Mouse (Mus musculus): ENCODE measurements around the gene Setd6. TPM values are rescaled to one million over a fixed set of nuclear protein-coding genes. Genes with fewer than 3 reads are reported as not detected.
A peak's percentile ranks its signal among the peaks of the same experiment; 100 is the strongest.

Gene Setd6
- polyA plus RNA-seq, 1 experiment: 26.7 TPM

- Histone ChIP-seq H3K4me1 (ENCODE audit: control insufficient read depth, insufficient read depth, low read length) (peaks cover 22% of the 10 kb centered on the region), H3K27ac (ENCODE audit: insufficient read depth, low read length) (no peak overlapping the region), H3K27me3 (ENCODE audit: control insufficient read depth, insufficient read depth, low read length) (no peaks in the 10 kb centered on the region), H3K4me3 (replicated peaks; ENCODE audit: insufficient read depth, low read depth, low read length) (peak overlapping the region; percentile 24)
- DNase-seq: peak; percentile 41 to 50
- TF ChIP-seq POLR2A (IDR thresholded peaks at IDR 0.05; ENCODE audit: borderline replicate concordance, insufficient read depth, low read length) (no peak), CTCF (IDR thresholded peaks at IDR 0.05; ENCODE audit: borderline replicate concordance, insufficient read depth, low read depth, low read length) (no peak)
- WGBS: 71% methylated on average over 4 of the region's 4 CpGs
These were observed 13.9 kb upstream of the Setd6 start for GRCm38 (mm10) chr8:95701809-95702208.

DNA sequence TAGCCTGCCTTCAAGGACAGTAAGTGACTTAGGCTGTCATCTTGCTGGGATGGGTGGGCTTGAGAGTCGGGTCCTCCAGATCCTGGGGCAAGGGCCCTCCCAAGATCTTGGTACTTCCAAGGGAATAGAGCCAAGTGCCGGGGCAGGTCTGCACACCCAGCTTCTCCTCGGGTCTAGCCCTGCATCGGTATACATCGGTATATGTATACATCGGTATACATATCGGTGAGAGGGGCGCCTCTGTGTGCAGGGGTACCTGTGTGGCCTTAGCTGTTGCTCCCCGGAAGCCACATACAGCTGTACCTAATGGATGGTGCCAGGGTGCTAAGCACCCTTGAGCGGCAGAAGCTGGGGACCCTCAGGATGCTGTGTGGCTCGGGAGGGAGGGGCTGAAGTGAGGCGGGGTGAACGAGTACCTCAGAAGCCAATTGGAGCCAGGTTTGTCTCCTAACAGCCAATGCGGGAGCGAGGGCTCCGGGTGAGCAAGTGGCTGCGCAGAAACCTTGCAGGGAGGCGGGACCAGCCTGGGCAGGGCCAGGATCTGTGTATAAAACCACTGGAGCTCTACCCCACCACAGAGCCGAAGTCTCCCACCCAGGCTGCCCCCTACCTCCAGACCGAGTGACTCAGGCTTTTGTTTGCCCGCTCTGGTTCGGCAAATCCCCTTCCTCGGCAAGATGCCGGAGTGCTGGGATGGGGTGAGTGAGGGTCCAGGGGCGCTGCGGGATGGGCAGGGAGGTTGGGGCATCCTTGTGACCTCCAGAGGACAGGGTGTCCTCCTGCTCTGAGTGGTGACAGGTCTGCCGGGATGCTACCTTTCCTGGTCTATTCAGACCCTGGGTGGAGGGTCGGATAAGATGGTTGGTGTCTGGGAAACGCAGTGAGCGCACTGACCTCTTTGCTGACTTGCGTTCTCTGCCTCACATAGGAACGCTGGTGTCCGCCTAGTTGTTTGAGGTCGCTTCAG lies 12.9 kb upstream of the Setd6 start:
- peak; percentile 92 to 97 for DNase-seq
- WGBS: under 1% methylated on average over 34 of the region's 34 CpGs
- Histone ChIP-seq H3K4me3 (replicated peaks; ENCODE audit: insufficient read depth, low read depth, low read length) (peak overlapping the region; percentile 98), H3K4me1 (ENCODE audit: control insufficient read depth, insufficient read depth, low read length) (peaks cover 22% of the 10 kb centered on the region), H3K27ac (ENCODE audit: insufficient read depth, low read length) (peak overlapping the region; percentile 93), H3K27me3 (ENCODE audit: control insufficient read depth, insufficient read depth, low read length) (no peaks in the 10 kb centered on the region)
- TF ChIP-seq CTCF (IDR thresholded peaks at IDR 0.05; ENCODE audit: borderline replicate concordance, insufficient read depth, low read depth, low read length): no peak
- TF ChIP-seq POLR2A (IDR thresholded peaks at IDR 0.05; ENCODE audit: borderline replicate concordance, insufficient read depth, low read length): peak; percentile 96

DNA sequence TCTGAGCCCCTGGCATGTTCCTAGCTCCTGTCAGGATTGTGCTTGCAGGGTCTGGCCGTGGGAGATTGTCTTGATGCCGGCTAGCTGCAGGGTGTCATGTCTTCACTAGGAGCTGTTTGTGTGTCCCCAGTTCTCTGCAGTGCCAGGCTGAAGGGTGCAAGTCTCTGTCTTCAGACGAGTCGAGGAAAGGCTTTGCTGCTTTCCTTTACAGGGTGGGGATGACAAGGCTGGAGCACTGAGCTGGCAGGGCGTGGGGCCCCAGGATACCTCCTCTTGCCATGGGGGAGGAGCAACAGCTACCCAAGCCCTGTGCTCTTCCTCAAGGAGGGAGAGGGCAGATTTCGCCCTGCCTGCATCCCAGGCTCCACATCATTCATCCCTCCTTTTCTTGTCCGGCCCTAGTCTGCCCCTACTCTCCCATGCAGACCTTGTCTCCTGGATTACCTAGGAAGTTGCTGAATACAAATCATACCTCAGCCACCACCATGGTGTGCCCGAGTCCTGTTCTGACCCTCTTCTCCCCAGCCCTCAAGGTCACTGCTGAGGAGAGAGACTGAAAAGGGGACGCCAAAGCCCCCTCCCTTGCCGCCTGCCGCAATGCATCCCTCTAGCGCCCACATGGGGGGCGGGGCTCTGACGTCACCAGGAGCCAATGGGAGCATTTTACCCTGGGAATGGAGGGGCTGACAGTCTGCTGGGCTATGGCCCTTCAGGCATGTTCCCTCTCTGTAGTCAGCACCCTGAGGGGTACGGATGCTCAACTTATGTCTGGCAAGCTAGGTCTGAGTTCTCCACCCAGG lies 12.0 kb upstream of the Setd6 start:
- TF ChIP-seq POLR2A (IDR thresholded peaks at IDR 0.05; ENCODE audit: borderline replicate concordance, insufficient read depth, low read length) (peak; percentile 66; the same call in 1 of the 2 replicates), CTCF (IDR thresholded peaks at IDR 0.05; ENCODE audit: borderline replicate concordance, insufficient read depth, low read depth, low read length) (no peak)
- H3K4me3 ChIP-seq (replicated peaks; ENCODE audit: insufficient read depth, low read depth, low read length): peak overlapping the region; percentile 98
- no peaks in the 10 kb centered on the region for H3K27me3 ChIP-seq (ENCODE audit: control insufficient read depth, insufficient read depth, low read length)
- H3K4me1 ChIP-seq (ENCODE audit: control insufficient read depth, insufficient read depth, low read length): peaks cover 25% of the 10 kb centered on the region
- peak overlapping the region; percentile 93 for H3K27ac ChIP-seq (ENCODE audit: insufficient read depth, low read length)
- peak; percentile 90 to 92 for DNase-seq
- 1% methylated on average over 15 of the region's 15 CpGs for WGBS

GRCm38 (mm10) chr8:95704538-95704937 lies 11.1 kb upstream of the Setd6 start:
- peak overlapping the region; percentile 93 for H3K27ac ChIP-seq (ENCODE audit: insufficient read depth, low read length)
- peaks cover 25% of the 10 kb centered on the region for H3K4me1 ChIP-seq (ENCODE audit: control insufficient read depth, insufficient read depth, low read length)
- WGBS: 38% methylated on average over 3 of the region's 3 CpGs
- peak overlapping the region; percentile 98 for H3K4me3 ChIP-seq (replicated peaks; ENCODE audit: insufficient read depth, low read depth, low read length)
- DNase-seq: peak in 1 of 2 experiments; percentile 47
- TF ChIP-seq POLR2A (IDR thresholded peaks at IDR 0.05; ENCODE audit: borderline replicate concordance, insufficient read depth, low read length) (no peak), CTCF (IDR thresholded peaks at IDR 0.05; ENCODE audit: borderline replicate concordance, insufficient read depth, low read depth, low read length) (no peak)
- no peaks in the 10 kb centered on the region for H3K27me3 ChIP-seq (ENCODE audit: control insufficient read depth, insufficient read depth, low read length)

DNA sequence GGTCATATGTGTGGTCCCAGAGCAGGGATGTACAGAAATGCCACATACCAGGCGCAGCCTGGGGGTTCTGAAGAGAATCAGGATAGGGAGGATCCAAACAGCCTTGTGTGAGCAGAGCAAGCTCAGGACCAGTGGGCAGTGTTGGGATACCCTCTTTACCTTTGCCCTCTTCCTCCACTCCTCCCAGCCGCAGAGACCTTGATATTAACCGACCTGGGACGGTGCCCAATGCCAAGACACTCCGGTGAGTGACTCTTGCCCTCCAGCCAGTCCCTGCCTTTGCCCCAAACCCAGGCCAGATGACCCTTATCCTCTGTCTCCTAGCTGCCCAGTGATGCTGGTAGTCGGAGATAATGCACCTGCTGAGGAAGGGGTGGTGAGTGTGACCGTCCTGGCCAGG lies 6.1 kb upstream of the Setd6 start:
- TF ChIP-seq POLR2A (IDR thresholded peaks at IDR 0.05; ENCODE audit: borderline replicate concordance, insufficient read depth, low read length) (no peak), CTCF (IDR thresholded peaks at IDR 0.05; ENCODE audit: borderline replicate concordance, insufficient read depth, low read depth, low read length) (no peak)
- Histone ChIP-seq H3K27me3 (ENCODE audit: control insufficient read depth, insufficient read depth, low read length) (no peaks in the 10 kb centered on the region), H3K4me1 (ENCODE audit: control insufficient read depth, insufficient read depth, low read length) (peaks cover 18% of the 10 kb centered on the region), H3K27ac (ENCODE audit: insufficient read depth, low read length) (no peak overlapping the region), H3K4me3 (replicated peaks; ENCODE audit: insufficient read depth, low read depth, low read length) (no peak overlapping the region)
- 84% methylated on average over 7 of the region's 7 CpGs for WGBS
- peak in 1 of 2 experiments; percentile 9 for DNase-seq

- Histone ChIP-seq H3K4me3 (replicated peaks; ENCODE audit: insufficient read depth, low read depth, low read length) (no peak overlapping the region), H3K27ac (ENCODE audit: insufficient read depth, low read length) (no peak overlapping the region), H3K27me3 (ENCODE audit: control insufficient read depth, insufficient read depth, low read length) (no peaks in the 10 kb centered on the region), H3K4me1 (ENCODE audit: control insufficient read depth, insufficient read depth, low read length) (peaks cover 7% of the 10 kb centered on the region)
- WGBS: 92% methylated on average over 3 of the region's 3 CpGs
- peak in 1 of 2 experiments; percentile 11 for DNase-seq
- TF ChIP-seq CTCF (IDR thresholded peaks at IDR 0.05; ENCODE audit: borderline replicate concordance, insufficient read depth, low read depth, low read length) (no peak), POLR2A (IDR thresholded peaks at IDR 0.05; ENCODE audit: borderline replicate concordance, insufficient read depth, low read length) (no peak)
These were observed 4.7 kb upstream of the Setd6 start for GRCm38 (mm10) chr8:95711029-95711428.

- TF ChIP-seq POLR2A (IDR thresholded peaks at IDR 0.05; ENCODE audit: borderline replicate concordance, insufficient read depth, low read length) (no peak), CTCF (IDR thresholded peaks at IDR 0.05; ENCODE audit: borderline replicate concordance, insufficient read depth, low read depth, low read length) (no peak)
- peaks cover 3% of the 10 kb centered on the region; the same call in 1 of the 2 replicates for H3K4me1 ChIP-seq (ENCODE audit: control insufficient read depth, insufficient read depth, low read length)
- H3K4me3 ChIP-seq (replicated peaks; ENCODE audit: insufficient read depth, low read depth, low read length): no peak overlapping the region
- peak in 1 of 2 experiments; percentile 15 for DNase-seq
- no peaks in the 10 kb centered on the region for H3K27me3 ChIP-seq (ENCODE audit: control insufficient read depth, insufficient read depth, low read length)
- H3K27ac ChIP-seq (ENCODE audit: insufficient read depth, low read length): no peak overlapping the region
- 84% methylated on average over 9 of the region's 9 CpGs for WGBS
These were observed 3.3 kb upstream of the Setd6 start for GRCm38 (mm10) chr8:95712395-95712794.

Data from cerebellum, adult 2 months (tissue).